Mouse (Mus musculus): Measurements from ENCODE around the gene Mus81. TPM values are rescaled to one million over a fixed set of nuclear protein-coding genes. Genes with fewer than 3 reads are reported as not detected.

The Mus81 gene
- polyA plus RNA-seq, 1 experiment from 2014 or later = 33.8 TPM

- ATAC-seq (replicated peaks; ENCODE audit: insufficient number of reproducible peaks, insufficient read depth, low FRiP score, low read depth) = no peak
- H3K4me2 ChIP-seq = peak overlapping the region; percentile 94
- H3K9ac ChIP-seq = peak overlapping the region; percentile 80; the same call in 1 of the 2 replicates
- H3K4me3 ChIP-seq = peak overlapping the region; percentile 64
- H3K9me3 ChIP-seq (replicated peaks) = no peaks in the 10 kb centered on the region
- 80% methylated on average over 11 of the region's 12 CpGs for WGBS
- H3K27ac ChIP-seq = peak overlapping the region; percentile 88; the same call in 1 of the 2 replicates
- no peaks in the 10 kb centered on the region for H3K36me3 ChIP-seq
- H3K4me1 ChIP-seq (replicated peaks) = peaks cover 34% of the 10 kb centered on the region
- peaks cover 6% of the 10 kb centered on the region; the same call in 1 of the 2 replicates for H3K27me3 ChIP-seq
Measured at GRCm38 (mm10) chr19:5455037-5455436, 33.2 kb downstream of the Mus81 start.

DNA sequence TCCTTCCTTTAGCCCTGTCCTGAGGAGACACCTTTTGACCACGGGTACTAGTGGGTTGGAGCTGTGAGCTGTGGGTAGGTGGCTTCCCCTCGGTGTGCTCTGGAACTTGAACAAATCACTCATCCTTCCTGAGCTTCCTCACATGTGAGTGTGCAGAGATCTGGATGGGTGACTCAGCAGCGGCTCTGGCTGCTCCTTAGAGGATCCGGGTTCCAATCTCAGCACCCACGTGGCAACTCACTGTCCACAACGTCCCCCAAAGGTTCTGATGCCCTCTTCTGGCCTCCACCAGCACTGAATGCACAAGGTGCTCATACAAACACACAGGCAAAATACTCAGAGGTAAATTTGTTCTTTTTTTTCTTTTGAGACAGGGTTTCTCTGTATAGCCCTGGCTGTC lies 36.4 kb downstream of the Mus81 start:
- Histone ChIP-seq H3K9ac (no peak overlapping the region), H3K4me1 (replicated peaks) (peaks cover 39% of the 10 kb centered on the region), H3K27me3 (peaks cover 38% of the 10 kb centered on the region), H3K36me3 (no peaks in the 10 kb centered on the region), H3K4me2 (no peak overlapping the region), H3K27ac (no peak overlapping the region), H3K9me3 (replicated peaks) (no peaks in the 10 kb centered on the region), H3K4me3 (no peak overlapping the region)
- 75% methylated on average over 6 of the region's 6 CpGs for WGBS
- ATAC-seq (replicated peaks; ENCODE audit: insufficient number of reproducible peaks, insufficient read depth, low FRiP score, low read depth) = no peak

- WGBS = 65% methylated on average over 3 of the region's 3 CpGs
- Histone ChIP-seq H3K27ac (no peak overlapping the region), H3K9ac (no peak overlapping the region), H3K4me3 (no peak overlapping the region), H3K4me1 (replicated peaks) (peaks cover 23% of the 10 kb centered on the region), H3K36me3 (no peaks in the 10 kb centered on the region), H3K4me2 (no peak overlapping the region), H3K27me3 (peaks cover 53% of the 10 kb centered on the region), H3K9me3 (replicated peaks) (no peaks in the 10 kb centered on the region)
- ATAC-seq (replicated peaks; ENCODE audit: insufficient number of reproducible peaks, insufficient read depth, low FRiP score, low read depth) = no peak
Measured at GRCm38 (mm10) chr19:5449673-5450072, 38.5 kb downstream of the Mus81 start.

DNA sequence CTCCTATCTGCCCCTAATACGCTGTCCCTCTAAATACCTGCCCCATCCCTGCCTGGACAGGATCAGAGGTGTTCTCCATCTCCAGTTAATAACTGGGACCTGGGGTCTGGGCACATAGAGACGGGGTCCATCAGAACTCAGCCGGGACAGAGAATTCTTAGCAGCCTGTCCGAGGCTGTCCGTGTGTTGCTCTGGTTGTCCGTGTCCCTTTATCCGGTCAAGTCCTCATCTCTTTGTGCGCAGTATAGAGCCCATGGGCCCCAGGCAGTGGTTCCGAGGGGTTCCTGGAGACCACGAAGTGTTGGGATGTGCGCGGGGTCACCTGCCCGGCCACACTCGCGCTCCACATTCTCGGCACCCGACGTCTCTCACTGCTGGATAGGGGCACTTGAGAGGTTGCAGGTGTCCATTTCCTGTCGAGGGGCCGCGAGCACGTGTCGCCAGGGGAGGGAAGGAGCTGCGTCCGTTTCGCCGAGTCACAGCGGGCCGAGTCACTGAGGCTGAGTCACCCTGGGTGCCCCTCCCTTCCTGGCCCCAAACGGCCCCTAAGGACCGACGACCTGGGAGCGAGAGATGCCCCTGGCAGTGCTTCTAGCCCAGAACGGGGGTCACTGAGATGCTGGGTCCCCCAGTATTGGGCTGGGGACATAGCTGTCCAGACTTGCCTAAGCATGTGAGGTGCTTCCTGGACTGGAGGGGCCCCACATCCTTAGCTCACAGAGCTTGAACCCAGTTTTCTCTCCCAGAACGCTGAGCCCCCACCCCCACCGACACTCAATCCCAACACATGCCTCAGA lies 39.6 kb downstream of the Mus81 start:
- peaks cover 20% of the 10 kb centered on the region for H3K4me1 ChIP-seq (replicated peaks)
- 7% methylated on average over 36 of the region's 36 CpGs for WGBS
- H3K9ac ChIP-seq = peak overlapping the region; percentile 42; the same call in 1 of the 2 replicates
- H3K36me3 ChIP-seq = no peaks in the 10 kb centered on the region
- peaks cover 54% of the 10 kb centered on the region for H3K27me3 ChIP-seq
- H3K9me3 ChIP-seq (replicated peaks) = no peaks in the 10 kb centered on the region
- peak overlapping the region; percentile 95 for H3K4me2 ChIP-seq
- no peak overlapping the region for H3K27ac ChIP-seq
- ATAC-seq (replicated peaks; ENCODE audit: insufficient number of reproducible peaks, insufficient read depth, low FRiP score, low read depth) = no peak
- peak overlapping the region; percentile 60 for H3K4me3 ChIP-seq

- WGBS = under 1% methylated on average over 70 of the region's 70 CpGs
- peak; percentile 70 for ATAC-seq (replicated peaks; ENCODE audit: insufficient number of reproducible peaks, insufficient read depth, low FRiP score, low read depth)
- Histone ChIP-seq H3K4me3 (peak within 1 kb of the TSS; percentile 60), H3K9ac (peak within 1 kb of the TSS; percentile 42), H3K4me1 (replicated peaks) (peaks cover 20% of the 10 kb centered on the region), H3K4me2 (peak within 1 kb of the TSS; percentile 95), H3K36me3 (no peaks in the 10 kb centered on the region), H3K27ac (no peak within 1 kb of the TSS), H3K27me3 (peaks cover 54% of the 10 kb centered on the region), H3K9me3 (replicated peaks) (no peaks in the 10 kb centered on the region)
Measured at GRCm38 (mm10) chr19:5447515-5448353, 40.5 kb downstream of the Mus81 start, which contains the start of gene Fosl1. TSS of gene Fosl1 (plus strand) at chr19:5447547.

- H3K4me1 ChIP-seq (replicated peaks) = peaks cover 20% of the 10 kb centered on the region
- H3K4me2 ChIP-seq = no peak overlapping the region
- no peak overlapping the region for H3K27ac ChIP-seq
- no peak for ATAC-seq (replicated peaks; ENCODE audit: insufficient number of reproducible peaks, insufficient read depth, low FRiP score, low read depth)
- no peak overlapping the region for H3K9ac ChIP-seq
- no peaks in the 10 kb centered on the region for H3K9me3 ChIP-seq (replicated peaks)
- no peaks in the 10 kb centered on the region for H3K36me3 ChIP-seq
- peaks cover 54% of the 10 kb centered on the region for H3K27me3 ChIP-seq
- H3K4me3 ChIP-seq = no peak overlapping the region
- WGBS = 83% methylated on average over 5 of the region's 5 CpGs
Measured at GRCm38 (mm10) chr19:5445747-5446146, 42.5 kb downstream of the Mus81 start.

DNA sequence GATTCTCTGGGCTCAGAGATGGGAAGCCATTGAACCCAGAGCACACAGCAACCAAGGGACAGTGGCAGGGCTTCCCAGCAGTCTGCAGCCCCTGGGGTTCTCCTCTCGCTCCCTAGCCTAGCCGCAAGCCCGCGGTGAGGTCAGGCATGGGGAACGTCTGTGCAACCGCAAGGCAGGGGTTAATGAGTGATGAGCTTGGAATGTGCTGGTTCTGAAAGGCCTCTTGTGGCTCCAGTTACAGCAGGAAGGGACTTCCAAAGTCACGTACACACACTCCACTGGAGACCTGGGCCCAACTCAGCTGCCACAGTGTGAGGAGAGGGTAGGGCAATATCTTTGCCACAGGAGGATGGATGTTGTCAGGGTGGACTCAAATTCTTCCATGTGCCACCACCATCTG lies 43.2 kb downstream of the Mus81 start:
- no peak overlapping the region for H3K4me2 ChIP-seq
- no peak overlapping the region for H3K9ac ChIP-seq
- 15% methylated on average over 7 of the region's 7 CpGs for WGBS
- no peak for ATAC-seq (replicated peaks; ENCODE audit: insufficient number of reproducible peaks, insufficient read depth, low FRiP score, low read depth)
- H3K4me1 ChIP-seq (replicated peaks) = peaks cover 20% of the 10 kb centered on the region
- no peaks in the 10 kb centered on the region for H3K36me3 ChIP-seq
- H3K4me3 ChIP-seq = no peak overlapping the region
- H3K9me3 ChIP-seq (replicated peaks) = no peaks in the 10 kb centered on the region
- H3K27ac ChIP-seq = no peak overlapping the region
- peaks cover 46% of the 10 kb centered on the region for H3K27me3 ChIP-seq

DNA sequence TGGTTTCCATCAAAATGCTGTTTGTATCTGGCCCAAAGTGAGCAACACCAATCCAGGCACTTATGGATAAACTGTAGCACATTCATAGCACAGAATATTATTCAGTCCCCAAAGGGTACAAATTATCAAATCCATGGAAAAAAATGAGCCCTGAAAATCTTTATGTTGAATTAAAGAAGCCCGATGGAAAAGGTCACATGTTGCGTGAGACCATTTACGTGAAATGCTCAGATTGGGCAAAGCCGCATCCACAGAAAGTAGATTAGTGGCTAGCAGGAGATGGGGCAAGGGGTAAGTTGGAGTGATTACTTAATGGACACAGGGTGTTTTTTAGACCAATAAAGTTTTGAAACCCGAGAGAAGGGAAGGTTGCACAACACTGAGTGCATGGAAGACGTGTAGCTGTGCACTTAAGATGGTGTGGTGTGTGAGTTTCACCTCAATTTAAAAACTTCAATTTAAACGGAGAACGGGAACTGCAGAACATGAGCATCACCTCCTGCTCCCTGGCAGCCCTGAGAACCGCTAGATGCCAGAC lies 43.8 kb downstream of the Mus81 start:
- Histone ChIP-seq H3K27me3 (peaks cover 41% of the 10 kb centered on the region), H3K27ac (no peak overlapping the region), H3K36me3 (no peaks in the 10 kb centered on the region), H3K9ac (no peak overlapping the region), H3K4me1 (replicated peaks) (peaks cover 20% of the 10 kb centered on the region), H3K4me2 (no peak overlapping the region), H3K4me3 (no peak overlapping the region), H3K9me3 (replicated peaks) (no peaks in the 10 kb centered on the region)
- ATAC-seq (replicated peaks; ENCODE audit: insufficient number of reproducible peaks, insufficient read depth, low FRiP score, low read depth) = no peak
- 61% methylated on average over 9 of the region's 9 CpGs for WGBS

DNA sequence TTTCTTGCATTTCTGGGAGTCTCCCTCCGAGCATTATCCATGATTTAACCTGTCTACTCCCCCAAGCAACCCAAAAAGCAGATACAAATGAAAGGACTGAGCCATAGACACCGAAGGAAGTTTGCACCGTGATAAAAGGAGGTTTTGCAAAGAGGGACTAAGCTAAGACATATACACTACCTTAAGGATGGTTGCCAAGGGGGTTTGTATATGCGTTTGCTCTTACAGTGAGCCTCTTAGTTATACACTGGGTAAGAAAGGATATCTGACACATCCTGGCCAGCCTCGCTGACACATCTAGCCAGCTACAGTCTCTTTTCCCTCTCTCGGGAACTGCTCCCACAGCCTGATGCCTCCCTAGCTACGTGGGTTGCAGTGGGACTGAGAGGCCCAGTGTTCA lies 54.3 kb downstream of the Mus81 start:
- Histone ChIP-seq H3K27ac (peak overlapping the region; percentile 73; the same call in 1 of the 2 replicates), H3K4me1 (replicated peaks) (peaks cover 28% of the 10 kb centered on the region), H3K4me2 (peak overlapping the region; percentile 86), H3K9ac (no peak overlapping the region), H3K36me3 (no peaks in the 10 kb centered on the region), H3K27me3 (peaks cover 5% of the 10 kb centered on the region; the same call in 1 of the 2 replicates), H3K9me3 (replicated peaks) (no peaks in the 10 kb centered on the region), H3K4me3 (peak overlapping the region; percentile 46; the same call in 1 of the 2 replicates)
- 48% methylated on average over 7 of the region's 7 CpGs for WGBS
- ATAC-seq (replicated peaks; ENCODE audit: insufficient number of reproducible peaks, insufficient read depth, low FRiP score, low read depth) = no peak

DNA sequence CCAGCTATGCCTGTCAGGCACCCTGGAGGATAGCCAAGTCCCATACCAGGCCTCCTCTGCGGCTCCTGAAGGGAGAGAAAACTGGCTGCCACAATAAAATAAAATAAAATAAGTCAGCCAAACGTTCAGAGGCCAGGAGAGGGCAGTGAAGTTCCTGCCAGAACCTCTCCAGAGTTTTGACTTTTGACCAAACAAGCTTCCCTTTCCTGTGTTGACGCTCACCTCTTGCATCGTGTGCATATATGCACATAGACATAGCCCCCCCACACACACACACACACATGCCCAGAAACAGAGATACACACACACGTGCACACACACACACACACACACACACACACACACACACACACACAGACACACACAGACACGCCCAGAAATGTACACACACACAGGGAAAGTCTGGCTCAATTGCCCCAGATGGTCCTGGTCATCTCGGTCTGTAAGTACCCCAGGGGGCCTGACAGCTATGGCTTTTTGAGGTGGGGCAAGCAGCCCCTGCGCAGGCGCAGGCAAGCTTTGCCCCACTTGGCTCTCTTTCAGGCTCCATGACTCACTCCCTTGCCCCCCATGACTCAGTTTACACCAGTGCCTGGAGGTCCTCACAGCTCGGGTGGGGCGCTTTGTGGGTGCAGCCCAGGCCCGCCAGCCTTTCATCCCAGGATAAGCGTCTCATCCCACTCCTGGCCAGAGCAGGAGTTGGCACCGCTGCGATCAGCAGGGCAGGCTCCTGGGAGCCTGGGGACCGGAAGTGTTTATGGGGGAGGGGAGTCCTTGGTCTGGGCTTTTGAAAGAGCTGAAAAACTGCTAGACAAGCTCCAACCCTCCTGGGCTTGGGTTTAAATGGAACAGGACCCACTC lies 55.0 kb downstream of the Mus81 start:
- Histone ChIP-seq H3K4me1 (replicated peaks) (peaks cover 29% of the 10 kb centered on the region), H3K9me3 (replicated peaks) (no peaks in the 10 kb centered on the region), H3K36me3 (no peaks in the 10 kb centered on the region), H3K27me3 (peaks cover 5% of the 10 kb centered on the region; the same call in 1 of the 2 replicates), H3K4me3 (peak overlapping the region; percentile 46), H3K27ac (peak overlapping the region; percentile 73), H3K4me2 (peak overlapping the region; percentile 86), H3K9ac (peak overlapping the region; percentile 47)
- WGBS = 6% methylated on average over 16 of the region's 16 CpGs
- ATAC-seq (replicated peaks; ENCODE audit: insufficient number of reproducible peaks, insufficient read depth, low FRiP score, low read depth) = peak; percentile 58; the same call in 1 of the 2 replicates
